Mouse (Mus musculus): ENCODE measurements around the gene Armt1. TPM values are rescaled to one million over a fixed set of nuclear protein-coding genes. Genes with fewer than 3 reads are reported as not detected.

Armt1 gene
- polyA plus RNA-seq, 1 experiment = 21.1 TPM

GRCm38 (mm10) chr10:4391076-4391475, 41.2 kb upstream of the Armt1 start:
- no peak overlapping the region for H3K27ac ChIP-seq (ENCODE audit: insufficient read depth, low read length)
- TF ChIP-seq POLR2A (IDR thresholded peaks at IDR 0.05; ENCODE audit: low read depth, low read length) (no peak), CTCF (IDR thresholded peaks at IDR 0.05; ENCODE audit: borderline replicate concordance, insufficient read depth, low read length) (no peak)
- no peak overlapping the region for H3K4me3 ChIP-seq (ENCODE audit: insufficient read depth, low read length)
- H3K4me1 ChIP-seq (ENCODE audit: control insufficient read depth, insufficient read depth, low read length) = peaks cover 12% of the 10 kb centered on the region

GRCm38 (mm10) chr10:4391851-4392250, 40.4 kb upstream of the Armt1 start:
- TF ChIP-seq POLR2A (IDR thresholded peaks at IDR 0.05; ENCODE audit: low read depth, low read length) = no peak
- no peak for TF ChIP-seq CTCF (IDR thresholded peaks at IDR 0.05; ENCODE audit: borderline replicate concordance, insufficient read depth, low read length)
- H3K27ac ChIP-seq (ENCODE audit: insufficient read depth, low read length) = no peak overlapping the region
- no peak overlapping the region for H3K4me3 ChIP-seq (ENCODE audit: insufficient read depth, low read length)

DNA sequence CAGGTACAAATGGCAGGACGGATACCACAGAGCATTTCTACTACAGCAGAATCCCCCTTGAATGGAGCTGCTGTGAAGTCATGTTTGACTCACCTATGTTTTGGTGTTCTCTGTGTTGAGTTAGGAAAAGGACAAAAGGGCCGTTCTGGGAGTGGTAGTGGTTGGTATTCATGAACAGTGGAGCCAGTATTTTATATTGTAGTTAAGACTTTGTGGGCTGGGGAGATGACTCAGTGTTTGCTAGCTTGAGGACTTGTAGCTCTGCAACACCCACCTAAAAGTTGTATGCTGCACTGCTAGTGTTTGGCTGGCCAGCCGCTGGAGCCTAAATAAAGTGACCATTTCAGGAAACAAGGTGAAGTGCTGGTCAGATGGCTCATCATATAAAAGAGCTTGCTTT, 36.9 kb upstream of the Armt1 start:
- Histone ChIP-seq H3K27ac (ENCODE audit: insufficient read depth, low read length) (no peak overlapping the region), H3K4me1 (ENCODE audit: control insufficient read depth, insufficient read depth, low read length) (peaks cover 8% of the 10 kb centered on the region), H3K4me3 (ENCODE audit: insufficient read depth, low read length) (no peak overlapping the region)
- TF ChIP-seq CTCF (IDR thresholded peaks at IDR 0.05; ENCODE audit: borderline replicate concordance, insufficient read depth, low read length) (no peak), POLR2A (IDR thresholded peaks at IDR 0.05; ENCODE audit: low read depth, low read length) (no peak)

More at GRCm38 (mm10) chr10:4391851-4392250, 40.4 kb upstream of the Armt1 start:
- peaks cover 12% of the 10 kb centered on the region for H3K4me1 ChIP-seq (ENCODE audit: control insufficient read depth, insufficient read depth, low read length)

DNA sequence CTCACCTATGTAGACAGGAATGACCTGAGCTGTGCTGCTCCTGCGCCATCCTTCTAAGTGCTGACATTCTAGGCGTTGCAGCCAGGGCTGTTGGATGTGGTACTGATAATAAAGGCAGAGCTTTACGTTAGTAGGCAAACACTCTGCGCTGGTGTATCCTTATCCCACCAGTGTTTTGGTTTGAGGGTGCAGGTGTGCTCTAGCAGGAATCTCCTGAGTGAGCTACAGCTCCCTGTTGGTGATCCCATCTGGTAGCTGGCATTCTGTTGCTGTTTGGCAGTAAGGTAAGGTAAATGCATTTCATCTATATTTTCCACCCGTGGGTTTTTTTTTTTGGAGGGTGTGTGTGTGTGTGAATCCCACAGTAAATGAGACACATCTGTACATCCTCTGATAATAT, 34.2 kb upstream of the Armt1 start:
- Histone ChIP-seq H3K27ac (ENCODE audit: insufficient read depth, low read length) (no peak overlapping the region), H3K4me3 (ENCODE audit: insufficient read depth, low read length) (no peak overlapping the region), H3K4me1 (ENCODE audit: control insufficient read depth, insufficient read depth, low read length) (peaks cover 5% of the 10 kb centered on the region; the same call in 1 of the 2 replicates)
- TF ChIP-seq POLR2A (IDR thresholded peaks at IDR 0.05; ENCODE audit: low read depth, low read length) (no peak), CTCF (IDR thresholded peaks at IDR 0.05; ENCODE audit: borderline replicate concordance, insufficient read depth, low read length) (no peak)

GRCm38 (mm10) chr10:4404895-4405491, 27.3 kb upstream of the Armt1 start:
- Histone ChIP-seq H3K4me1 (ENCODE audit: control insufficient read depth, insufficient read depth, low read length) (0 out of 2 replicates have a peak, but pooled peaks cover 2% of the 10 kb centered on the region), H3K4me3 (ENCODE audit: insufficient read depth, low read length) (no peak overlapping the region), H3K27ac (ENCODE audit: insufficient read depth, low read length) (no peak overlapping the region)
- TF ChIP-seq CTCF (IDR thresholded peaks at IDR 0.05; ENCODE audit: borderline replicate concordance, insufficient read depth, low read length) (no peak), POLR2A (IDR thresholded peaks at IDR 0.05; ENCODE audit: low read depth, low read length) (no peak)

DNA sequence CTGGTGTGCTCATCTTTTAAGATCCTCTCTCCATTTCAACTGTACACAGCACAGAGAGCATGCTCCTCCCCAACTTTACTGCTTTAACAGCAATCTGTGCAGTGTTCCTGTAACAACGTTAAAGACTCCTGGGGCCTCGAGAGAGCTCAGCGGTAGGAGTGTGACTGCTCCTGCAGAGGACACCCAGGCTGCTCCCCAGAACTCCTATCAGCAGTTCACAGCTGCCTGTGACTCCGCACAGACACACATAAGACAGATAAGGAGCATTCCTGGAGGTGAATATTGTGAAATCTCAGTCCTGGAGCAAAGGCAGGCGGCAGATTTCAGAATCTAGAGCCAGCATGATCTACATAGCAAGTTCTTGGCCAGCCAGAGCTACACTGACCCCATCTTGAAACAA, 26.8 kb upstream of the Armt1 start:
- Histone ChIP-seq H3K27ac (ENCODE audit: insufficient read depth, low read length) (no peak overlapping the region), H3K4me1 (ENCODE audit: control insufficient read depth, insufficient read depth, low read length) (0 out of 2 replicates have a peak, but pooled peaks cover 2% of the 10 kb centered on the region), H3K4me3 (ENCODE audit: insufficient read depth, low read length) (no peak overlapping the region)
- TF ChIP-seq CTCF (IDR thresholded peaks at IDR 0.05; ENCODE audit: borderline replicate concordance, insufficient read depth, low read length) (no peak), POLR2A (IDR thresholded peaks at IDR 0.05; ENCODE audit: low read depth, low read length) (no peak)

GRCm38 (mm10) chr10:4407191-4407590, 25.1 kb upstream of the Armt1 start:
- H3K4me1 ChIP-seq (ENCODE audit: control insufficient read depth, insufficient read depth, low read length) = 0 out of 2 replicates have a peak, but pooled peaks cover 2% of the 10 kb centered on the region
- H3K27ac ChIP-seq (ENCODE audit: insufficient read depth, low read length) = no peak overlapping the region
- no peak overlapping the region for H3K4me3 ChIP-seq (ENCODE audit: insufficient read depth, low read length)
- TF ChIP-seq CTCF (IDR thresholded peaks at IDR 0.05; ENCODE audit: borderline replicate concordance, insufficient read depth, low read length) = no peak
- no peak for TF ChIP-seq POLR2A (IDR thresholded peaks at IDR 0.05; ENCODE audit: low read depth, low read length)

DNA sequence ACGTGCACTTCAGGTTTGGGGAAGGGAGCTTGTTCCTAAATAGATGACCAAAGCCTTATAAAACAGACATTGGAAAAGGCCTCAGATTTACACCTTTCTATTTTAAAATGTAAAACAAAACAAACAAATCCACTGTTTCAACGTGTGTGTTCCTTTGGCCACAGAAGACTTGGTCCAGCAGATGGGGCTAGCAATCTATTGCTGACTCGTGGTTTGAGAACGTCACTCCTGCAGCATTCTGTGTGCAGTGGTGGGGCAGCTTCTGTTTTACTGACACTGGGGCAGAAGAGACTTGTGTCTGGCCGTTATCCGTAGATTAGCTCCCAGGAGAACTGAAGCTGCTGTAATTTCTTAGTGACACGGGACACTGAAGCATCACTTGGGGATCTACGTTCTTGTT, 7.0 kb upstream of the Armt1 start:
- Histone ChIP-seq H3K4me1 (ENCODE audit: control insufficient read depth, insufficient read depth, low read length) (no peaks in the 10 kb centered on the region; the same call in 1 of the 2 replicates), H3K27ac (ENCODE audit: insufficient read depth, low read length) (no peak overlapping the region), H3K4me3 (ENCODE audit: insufficient read depth, low read length) (no peak overlapping the region)
- TF ChIP-seq POLR2A (IDR thresholded peaks at IDR 0.05; ENCODE audit: low read depth, low read length) (no peak), CTCF (IDR thresholded peaks at IDR 0.05; ENCODE audit: borderline replicate concordance, insufficient read depth, low read length) (peak; percentile 32; the same call in 1 of the 2 replicates)

DNA sequence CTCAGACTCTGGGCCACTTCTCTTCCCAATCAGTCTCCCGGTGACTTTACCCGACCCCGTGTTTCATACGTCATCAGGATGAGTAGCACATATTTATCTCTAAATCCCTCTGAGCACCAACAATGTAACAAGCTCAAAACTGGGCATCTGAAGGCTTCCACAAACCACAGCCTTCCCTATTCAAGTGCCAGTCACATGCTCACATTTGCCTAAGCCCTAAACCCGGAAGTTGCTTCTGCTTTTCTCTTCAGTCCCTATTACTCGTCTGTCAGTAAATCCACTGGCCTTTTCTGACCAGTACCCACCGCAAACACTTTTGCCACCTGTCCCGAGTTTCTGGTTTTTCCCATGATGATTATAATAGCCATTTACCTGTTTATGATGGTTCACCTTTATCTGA, 1.9 kb upstream of the Armt1 start:
- TF ChIP-seq POLR2A (IDR thresholded peaks at IDR 0.05; ENCODE audit: low read depth, low read length) (no peak), CTCF (IDR thresholded peaks at IDR 0.05; ENCODE audit: borderline replicate concordance, insufficient read depth, low read length) (no peak)
- H3K4me1 ChIP-seq (ENCODE audit: control insufficient read depth, insufficient read depth, low read length) = peaks cover 3% of the 10 kb centered on the region; the same call in 1 of the 2 replicates
- no peak overlapping the region for H3K4me3 ChIP-seq (ENCODE audit: insufficient read depth, low read length)
- H3K27ac ChIP-seq (ENCODE audit: insufficient read depth, low read length) = no peak overlapping the region

DNA sequence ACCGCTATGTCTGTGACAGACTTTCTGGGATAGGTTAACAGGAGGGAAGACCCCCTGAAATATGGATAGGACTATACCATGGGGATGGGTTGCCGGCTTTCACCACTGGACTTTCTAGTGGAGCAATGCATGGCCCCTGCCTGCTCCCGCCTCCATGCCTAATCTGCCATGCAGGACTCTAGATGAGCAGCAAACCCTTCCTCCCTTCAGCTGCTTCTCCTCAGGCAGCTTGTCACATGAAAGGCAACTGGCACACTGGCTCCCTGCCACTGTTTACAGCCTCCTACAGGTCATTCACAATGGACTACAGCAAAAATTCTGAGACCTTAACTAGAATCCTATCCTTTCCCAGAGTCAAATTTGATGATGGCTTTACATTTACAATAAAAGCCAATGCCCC, 1.4 kb upstream of the Armt1 start:
- H3K27ac ChIP-seq (ENCODE audit: insufficient read depth, low read length) = no peak overlapping the region
- H3K4me1 ChIP-seq (ENCODE audit: control insufficient read depth, insufficient read depth, low read length) = peaks cover 3% of the 10 kb centered on the region; the same call in 1 of the 2 replicates
- peak overlapping the region; percentile 10; the same call in 1 of the 2 replicates for H3K4me3 ChIP-seq (ENCODE audit: insufficient read depth, low read length)
- no peak for TF ChIP-seq CTCF (IDR thresholded peaks at IDR 0.05; ENCODE audit: borderline replicate concordance, insufficient read depth, low read length)
- TF ChIP-seq POLR2A (IDR thresholded peaks at IDR 0.05; ENCODE audit: low read depth, low read length) = no peak

Data from embryonic fibroblast, embryonic 13.5 days (primary cell).